Mouse (Mus musculus) neutrophil, adult 65 days (primary cell): ENCODE data around the gene Mmp1b. TPM values are rescaled to one million over a fixed set of nuclear protein-coding genes. Genes with fewer than 3 reads are reported as not detected.

Experiments used
- total RNA-seq: library from RNA; stranded (reverse); gene quantifications from 2 replicates; pipeline ENCODE4 v1.2.4, GENCODE M21; 2023

Gene Mmp1b
- total RNA-seq = not detected in 2 replicates

GRCm38 (mm10) chr9:7387947-7388346, at the start of gene Mmp1b:
Gene Mmp1b (minus strand): TSS chr9:7388047.

GRCm38 (mm10) chr9:7344107-7344506, 43.7 kb downstream of the Mmp1b start, which contains the start of gene Mmp12:
Gene Mmp12 (plus strand): TSS chr9:7344381.

Other genes with a start within 250 kb of the Mmp1b start
- 2.0 and 2.6 TPM in 2 replicates for gene Dync2h1, start 203.6 kb downstream of the Mmp1b start, total RNA-seq
- gene Dcun1d5, start 203.5 kb downstream of the Mmp1b start, total RNA-seq = 34.5 and 41.4 TPM in 2 replicates
- 0.23 TPM in 1 of 2 replicates, not detected in the other for gene Mmp13, start 115.5 kb downstream of the Mmp1b start, total RNA-seq
- not detected in 2 replicates for gene Mmp12, start 43.7 kb downstream of the Mmp1b start, total RNA-seq
- not detected in 2 replicates for gene Mmp3, start 57.8 kb upstream of the Mmp1b start, total RNA-seq
- not detected in 2 replicates for gene Mmp10, start 114.3 kb upstream of the Mmp1b start, total RNA-seq
- gene Mmp8, start 170.4 kb upstream of the Mmp1b start, total RNA-seq = 1,157 and 1,296 TPM in 2 replicates
- gene Mmp27, start 183.3 kb upstream of the Mmp1b start, total RNA-seq = 4.6 and 5.1 TPM in 2 replicates
- not detected in 2 replicates for gene Mmp20, start 240.2 kb upstream of the Mmp1b start, total RNA-seq